Mouse (Mus musculus) heart, embryonic 14.5 days (tissue): ENCODE results near the gene Prdm2. TPM values are rescaled to one million over a fixed set of nuclear protein-coding genes. Genes with fewer than 3 reads are reported as not detected.

ENCODE experiments used
- ATAC-seq: fragments of 200-750 bp; cut with Nextera tagmentation; 2 replicates; pipeline ENCODE4 v1.8.0; 2017; ENCODE audit warnings: low read depth, moderate TSS enrichment; ENCODE audit not compliant: insufficient number of reproducible peaks, insufficient read depth, low FRiP score
- H3K27ac ChIP-seq, 2 experiments: fragments of 200-500 bp in 1 of 2; fragments of 300-500 bp in 1 of 2; sonication (generic) in 1 of 2; replicated peaks in 1 of 2; 2 replicates each; pipeline ENCODE4 v1.5.1; 2012 to 2014; ENCODE audit warnings: low read depth in 2 of 2, low read length in 2 of 2, control low read depth in 1 of 2, mild to moderate bottlenecking in 1 of 2, mixed read lengths in 1 of 2; ENCODE audit not compliant: control insufficient read depth in 1 of 2, insufficient read depth in 1 of 2
- H3K27me3 ChIP-seq: fragments of 300-500 bp; sonication (generic); 2 replicates; pipeline ENCODE4 v1.6.1; 2014; ENCODE audit warnings: mild to moderate bottlenecking, low read length, control low read depth; ENCODE audit not compliant: control insufficient read depth, insufficient read depth
- H3K36me3 ChIP-seq: fragments of 300-500 bp; sonication (generic); 2 replicates; pipeline ENCODE4 v1.6.1; 2014; ENCODE audit warnings: mild to moderate bottlenecking, control low read depth, low read length, mixed read lengths; ENCODE audit not compliant: control insufficient read depth, insufficient read depth
- H3K4me1 ChIP-seq, 2 experiments: fragments of 200-500 bp in 1 of 2; fragments of 300-500 bp in 1 of 2; sonication (generic) in 1 of 2; 2 replicates each; pipeline ENCODE4 v1.6.1; 2012 to 2014; ENCODE audit warnings: low read length in 2 of 2, control low read depth in 1 of 2, mixed read lengths in 1 of 2; ENCODE audit not compliant: control insufficient read depth in 2 of 2, insufficient read depth in 2 of 2
- H3K4me2 ChIP-seq: fragments of 300-500 bp; sonication (generic); 2 replicates; pipeline ENCODE4 v1.6.1; 2014; ENCODE audit warnings: mild to moderate bottlenecking, low read length
- H3K4me3 ChIP-seq, 2 experiments: fragments of 200-500 bp in 1 of 2; fragments of 300-500 bp in 1 of 2; sonication (generic) in 1 of 2; 2 replicates each; pipeline ENCODE4 v1.5.1; 2012 to 2014; ENCODE audit warnings: low read length in 2 of 2, mild to moderate bottlenecking in 2 of 2, control low read depth in 1 of 2, low read depth in 1 of 2, moderate library complexity in 1 of 2; ENCODE audit not compliant: control insufficient read depth in 1 of 2, insufficient read depth in 1 of 2
- H3K9ac ChIP-seq: fragments of 300-500 bp; sonication (generic); 2 replicates; pipeline ENCODE4 v1.6.1; 2014; ENCODE audit warnings: mild to moderate bottlenecking, low read length
- H3K9me3 ChIP-seq: fragments of 300-500 bp; sonication (generic); 2 replicates; pipeline ENCODE4 v1.6.1; 2016; ENCODE audit warnings: low read length, control low read depth; ENCODE audit not compliant: control insufficient read depth
- WGBS: fragments of 180-500 bp; shearing (Covaris S2); extraction: QIAGEN DNeasy Blood & Tissue Kit; methylation state at CpG from one replicate; pipeline ENCODE4 v1.1.7; 2014; 5-methylcytosine and 5-hydroxymethylcytosine counted together
- polyA plus RNA-seq: library from polyadenylated mRNA; unstranded; fragments of >200 nt; fragmentation: Nextera tagmentation; extraction: Ambion mirVana; gene quantifications from 2 replicates; pipeline ENCODE4 v1.2.1, GENCODE M21; 2014

Gene Prdm2
- polyA plus RNA-seq, 1 experiment from 2014 or later = 8.7 TPM

DNA sequence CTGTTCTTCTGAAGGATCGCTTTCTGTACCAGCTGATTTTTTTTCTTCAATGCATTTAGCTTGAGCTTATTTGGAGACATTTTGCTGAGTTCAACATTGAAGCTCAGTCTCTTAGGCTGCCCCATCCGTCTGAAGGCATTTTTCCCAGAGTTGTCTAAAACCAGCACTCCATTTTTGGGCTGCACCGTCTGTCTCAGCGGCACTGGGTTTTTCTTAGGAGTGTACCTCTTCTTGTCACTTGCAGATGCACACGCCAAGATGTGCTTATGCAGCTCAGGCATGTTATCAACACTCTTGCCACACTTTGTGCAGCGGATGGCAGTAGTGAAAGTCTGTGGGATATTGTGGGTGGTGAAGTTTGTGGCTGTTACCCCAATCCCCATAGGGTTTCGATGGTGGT, 80.4 kb downstream of the Prdm2 start:
- ATAC-seq = no peak
- H3K4me1 ChIP-seq = peaks cover 2 to 13% of the 10 kb centered on the region in 2 experiments; a peak in 2 of 4 replicates
- no peaks in the 10 kb centered on the region for H3K27me3 ChIP-seq
- WGBS = 83% methylated on average over 7 of the region's 7 CpGs
- no peak overlapping the region for H3K4me3 ChIP-seq
- no peak overlapping the region for H3K4me2 ChIP-seq
- H3K36me3 ChIP-seq = peaks cover 90% of the 10 kb centered on the region
- no peaks in the 10 kb centered on the region for H3K9me3 ChIP-seq
- H3K9ac ChIP-seq = no peak overlapping the region
- H3K27ac ChIP-seq = no peak overlapping the region

DNA sequence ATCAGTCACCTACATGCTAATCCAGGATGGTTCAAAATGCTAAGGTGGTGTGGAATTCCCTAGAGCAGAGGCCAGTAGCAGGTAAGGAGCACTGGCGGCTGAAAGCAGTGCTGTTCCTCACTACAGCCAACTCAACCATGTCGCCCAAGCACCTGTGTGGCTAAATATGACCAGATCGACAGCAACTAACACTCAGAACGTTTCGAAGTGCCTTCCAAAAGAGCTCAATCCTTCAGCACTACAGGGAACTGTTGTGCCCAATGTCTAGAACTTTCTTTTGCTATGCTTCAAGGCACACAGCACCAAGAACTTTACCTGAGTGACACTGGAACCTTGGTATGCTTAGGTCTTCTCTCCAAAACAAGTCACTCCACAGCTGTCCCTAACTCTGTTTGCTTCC, 82.4 kb downstream of the Prdm2 start:
- Histone ChIP-seq H3K9ac (no peak overlapping the region), H3K27ac (no peak overlapping the region), H3K27me3 (no peaks in the 10 kb centered on the region), H3K4me3 (no peak overlapping the region), H3K4me1 (peaks cover 2 to 13% of the 10 kb centered on the region in 2 experiments; a peak in 2 of 4 replicates), H3K9me3 (no peaks in the 10 kb centered on the region), H3K36me3 (peaks cover 82% of the 10 kb centered on the region), H3K4me2 (no peak overlapping the region)
- 84% methylated on average over 5 of the region's 5 CpGs for WGBS
- ATAC-seq = no peak

DNA sequence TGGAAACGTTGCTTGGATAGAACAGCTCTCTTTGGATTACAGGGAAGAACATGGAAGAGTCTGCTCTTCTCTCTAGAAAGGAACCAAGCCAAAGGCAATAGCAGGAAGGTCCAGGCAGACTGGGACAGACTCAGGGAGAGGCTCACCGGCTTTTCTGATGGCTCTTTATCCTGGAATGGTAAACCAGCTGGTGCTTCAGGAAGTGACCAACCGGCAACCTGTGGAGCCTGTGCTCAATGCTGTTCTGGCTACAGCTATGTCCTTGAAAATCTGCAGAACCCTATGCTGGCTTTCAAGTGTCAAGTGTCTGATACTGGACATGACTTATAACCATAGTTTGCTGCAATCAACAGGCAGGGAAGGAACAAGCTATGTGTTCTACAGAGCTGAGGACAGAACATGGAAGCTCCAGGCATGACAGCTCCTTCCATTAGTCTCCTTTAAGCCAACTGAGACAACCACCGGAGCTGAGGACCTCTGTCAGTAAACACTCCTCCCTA, 83.5 kb downstream of the Prdm2 start:
- Histone ChIP-seq H3K4me3 (no peak overlapping the region), H3K27me3 (no peaks in the 10 kb centered on the region), H3K36me3 (peaks cover 71% of the 10 kb centered on the region), H3K4me1 (peaks cover 3 to 13% of the 10 kb centered on the region in 2 experiments; a peak in 2 of 4 replicates), H3K9me3 (no peaks in the 10 kb centered on the region), H3K4me2 (no peak overlapping the region), H3K9ac (no peak overlapping the region), H3K27ac (no peak overlapping the region)
- ATAC-seq = no peak
- 58% methylated on average over 4 of the region's 4 CpGs for WGBS

DNA sequence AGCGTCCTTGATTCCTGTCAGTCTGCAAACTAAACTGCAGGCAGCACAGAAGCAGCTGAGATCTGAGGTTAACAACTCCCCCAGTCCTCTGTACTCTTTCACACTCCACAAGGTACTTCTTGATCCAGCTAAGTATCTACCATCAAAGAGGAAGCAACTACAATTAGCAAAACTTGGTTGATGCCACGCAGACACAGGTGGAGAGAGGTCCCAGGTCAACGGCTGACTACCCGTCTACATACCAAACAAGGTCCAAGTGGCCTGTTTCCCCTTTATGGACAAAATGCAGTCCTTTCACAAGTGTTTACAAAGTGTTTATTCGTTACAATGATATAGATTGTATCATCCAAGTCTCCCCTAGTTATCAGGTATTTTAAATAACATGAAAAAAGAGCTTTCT, 85.6 kb downstream of the Prdm2 start:
- Histone ChIP-seq H3K9ac (no peak overlapping the region), H3K4me3 (no peak overlapping the region), H3K27ac (no peak overlapping the region), H3K27me3 (no peaks in the 10 kb centered on the region), H3K4me1 (peaks cover 14 to 31% of the 10 kb centered on the region in 2 experiments), H3K9me3 (no peaks in the 10 kb centered on the region), H3K36me3 (peaks cover 50% of the 10 kb centered on the region), H3K4me2 (no peak overlapping the region)
- ATAC-seq = no peak
- 75% methylated on average over 5 of the region's 5 CpGs for WGBS

DNA sequence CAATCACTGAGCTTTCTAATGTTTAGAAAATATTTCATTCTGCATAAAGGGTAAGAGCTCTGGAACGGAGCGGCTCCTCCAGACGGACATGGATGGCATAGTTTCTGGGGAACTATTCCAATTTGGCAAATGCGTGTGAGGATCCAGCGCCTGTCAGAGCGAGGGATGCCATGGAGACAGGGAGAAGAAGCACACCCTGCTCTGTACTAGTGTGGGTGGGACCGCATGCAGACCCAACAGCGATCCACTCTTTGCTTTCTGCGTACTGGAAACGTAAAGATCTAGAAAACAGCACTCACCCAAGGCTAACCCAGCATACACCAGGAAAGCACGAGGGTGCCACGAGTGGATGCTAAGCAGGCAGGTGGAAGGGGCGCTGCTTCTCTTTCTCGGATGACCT, 86.3 kb downstream of the Prdm2 start:
- peaks cover 43% of the 10 kb centered on the region for H3K36me3 ChIP-seq
- H3K9ac ChIP-seq = no peak overlapping the region
- ATAC-seq = no peak
- no peaks in the 10 kb centered on the region for H3K27me3 ChIP-seq
- H3K4me2 ChIP-seq = no peak overlapping the region
- no peaks in the 10 kb centered on the region for H3K9me3 ChIP-seq
- no peak overlapping the region for H3K27ac ChIP-seq
- WGBS = 91% methylated on average over 14 of the region's 14 CpGs
- no peak overlapping the region for H3K4me3 ChIP-seq
- H3K4me1 ChIP-seq = peaks cover 14 to 31% of the 10 kb centered on the region in 2 experiments

DNA sequence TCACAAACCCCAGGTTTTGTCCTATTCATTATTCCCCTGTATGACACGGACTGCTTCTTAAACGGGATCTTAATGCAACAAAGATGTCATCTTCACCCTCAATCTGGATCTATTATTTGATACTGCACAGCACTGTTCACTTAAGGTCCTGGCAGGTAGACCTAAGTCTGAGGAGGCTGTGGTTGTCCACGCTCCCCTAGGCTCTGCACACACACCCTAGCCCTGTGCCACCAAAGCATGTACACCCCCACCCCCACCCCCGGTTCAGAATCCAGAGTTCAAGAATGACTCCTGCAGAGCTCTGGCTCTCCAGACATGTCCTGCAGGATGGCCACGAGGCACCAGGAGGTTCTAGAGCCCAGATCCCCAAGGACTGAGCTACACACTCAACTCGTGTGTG, 87.5 kb downstream of the Prdm2 start:
- no peak overlapping the region for H3K9ac ChIP-seq
- no peak overlapping the region for H3K4me3 ChIP-seq
- no peaks in the 10 kb centered on the region for H3K9me3 ChIP-seq
- peaks cover 36% of the 10 kb centered on the region for H3K36me3 ChIP-seq
- no peaks in the 10 kb centered on the region for H3K27me3 ChIP-seq
- WGBS = 81% methylated on average over 6 of the region's 6 CpGs
- peaks cover 14 to 34% of the 10 kb centered on the region in 2 experiments for H3K4me1 ChIP-seq
- ATAC-seq = no peak
- H3K4me2 ChIP-seq = no peak overlapping the region
- no peak overlapping the region for H3K27ac ChIP-seq

DNA sequence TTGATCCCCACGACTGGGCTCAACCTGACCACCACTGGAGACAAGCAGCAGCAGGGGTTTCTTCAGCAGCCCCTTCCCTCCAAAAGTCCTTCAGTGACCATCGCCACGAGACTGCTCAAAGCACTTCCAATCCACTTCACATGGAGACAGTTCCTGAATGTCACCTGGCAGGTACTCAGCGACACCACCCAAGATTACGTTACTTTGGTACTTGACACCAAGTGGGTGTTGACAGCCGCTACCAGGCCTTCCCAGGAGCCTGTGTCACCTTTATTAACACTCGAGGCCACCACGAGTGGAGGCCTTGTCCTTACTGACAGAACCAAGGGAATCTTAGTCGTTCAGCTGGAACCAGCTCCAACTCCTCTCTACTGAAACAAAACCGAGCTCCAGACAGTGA, 89.8 kb downstream of the Prdm2 start:
- H3K36me3 ChIP-seq = peaks cover 17% of the 10 kb centered on the region
- H3K27ac ChIP-seq = no peak overlapping the region
- ATAC-seq = no peak
- WGBS = 32% methylated on average over 10 of the region's 10 CpGs
- H3K4me3 ChIP-seq = no peak overlapping the region
- H3K4me2 ChIP-seq = no peak overlapping the region
- H3K4me1 ChIP-seq = peaks cover 13 to 29% of the 10 kb centered on the region in 2 experiments
- H3K27me3 ChIP-seq = no peaks in the 10 kb centered on the region
- no peaks in the 10 kb centered on the region for H3K9me3 ChIP-seq
- H3K9ac ChIP-seq = no peak overlapping the region

DNA sequence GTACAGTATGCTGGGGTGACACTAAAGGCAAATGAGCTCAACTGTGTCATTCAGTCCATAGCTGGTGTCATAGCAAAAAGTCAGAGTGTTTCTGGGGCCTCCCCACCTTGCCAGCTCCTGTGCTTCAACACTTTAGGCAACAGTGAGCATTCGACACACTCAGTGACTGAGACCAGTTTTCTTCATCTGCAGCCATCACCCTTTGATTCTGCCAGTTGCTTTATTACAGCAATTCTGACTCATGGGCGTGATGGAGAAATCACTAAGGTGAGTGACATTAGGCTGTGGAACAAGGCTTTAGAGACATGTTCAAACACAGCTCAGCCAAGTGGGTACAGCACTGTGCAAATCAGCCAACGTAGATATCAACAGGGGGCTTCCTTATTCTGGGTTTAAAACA, 91.6 kb downstream of the Prdm2 start:
- Histone ChIP-seq H3K9ac (no peak overlapping the region), H3K9me3 (no peaks in the 10 kb centered on the region), H3K27ac (no peak overlapping the region), H3K4me3 (no peak overlapping the region), H3K4me1 (peaks cover 13 to 29% of the 10 kb centered on the region in 2 experiments), H3K4me2 (no peak overlapping the region), H3K36me3 (peaks cover 5% of the 10 kb centered on the region; the same call in 1 of the 2 replicates), H3K27me3 (no peaks in the 10 kb centered on the region)
- no peak for ATAC-seq
- 91% methylated on average over 3 of the region's 3 CpGs for WGBS
